Mouse (Mus musculus): Measurements from ENCODE around the gene Adamts20.

DNA sequence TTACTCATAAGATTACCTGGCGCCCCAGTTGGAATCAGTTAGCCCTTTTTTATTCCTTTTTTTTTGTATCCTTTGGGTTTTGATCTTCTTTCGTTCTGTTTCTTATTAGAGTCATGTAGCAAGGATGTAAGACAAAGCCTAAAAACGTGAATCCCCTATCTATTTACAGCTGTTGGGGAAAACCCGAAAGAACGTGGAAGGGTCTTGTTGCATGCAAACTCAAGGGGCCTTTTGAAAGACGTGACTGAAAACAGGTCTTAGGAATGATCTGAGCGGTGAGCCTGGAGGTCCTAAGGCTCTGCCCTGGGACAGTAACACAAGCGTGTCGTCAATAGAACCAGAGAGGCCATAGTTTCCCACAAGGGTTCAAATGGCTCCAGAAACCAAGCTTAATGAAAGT lies 46.1 kb downstream of the Adamts20 start:
- TF ChIP-seq CTCF (IDR thresholded peaks at IDR 0.05; ENCODE audit: low read depth): no peak
- no peak for TF ChIP-seq EP300 (optimal IDR thresholded peaks at IDR 0.05)

Measured in stomach, postnatal 0 days (tissue).